Mouse (Mus musculus) colon, adult 2 months (tissue): ENCODE results near the gene Sco1. TPM values are rescaled to one million over a fixed set of nuclear protein-coding genes. Genes with fewer than 3 reads are reported as not detected.

ENCODE experiments used
- polyA plus RNA-seq: library from polyadenylated mRNA; depleted of rRNA; stranded (reverse); fragments of >200 nt; gene quantifications from 2 replicates; pipeline ENCODE4 v1.2.3, GENCODE M21; 2012; rRNA removed

Sco1 gene
- polyA plus RNA-seq = 9.7 and 11.0 TPM in 2 replicates

DNA sequence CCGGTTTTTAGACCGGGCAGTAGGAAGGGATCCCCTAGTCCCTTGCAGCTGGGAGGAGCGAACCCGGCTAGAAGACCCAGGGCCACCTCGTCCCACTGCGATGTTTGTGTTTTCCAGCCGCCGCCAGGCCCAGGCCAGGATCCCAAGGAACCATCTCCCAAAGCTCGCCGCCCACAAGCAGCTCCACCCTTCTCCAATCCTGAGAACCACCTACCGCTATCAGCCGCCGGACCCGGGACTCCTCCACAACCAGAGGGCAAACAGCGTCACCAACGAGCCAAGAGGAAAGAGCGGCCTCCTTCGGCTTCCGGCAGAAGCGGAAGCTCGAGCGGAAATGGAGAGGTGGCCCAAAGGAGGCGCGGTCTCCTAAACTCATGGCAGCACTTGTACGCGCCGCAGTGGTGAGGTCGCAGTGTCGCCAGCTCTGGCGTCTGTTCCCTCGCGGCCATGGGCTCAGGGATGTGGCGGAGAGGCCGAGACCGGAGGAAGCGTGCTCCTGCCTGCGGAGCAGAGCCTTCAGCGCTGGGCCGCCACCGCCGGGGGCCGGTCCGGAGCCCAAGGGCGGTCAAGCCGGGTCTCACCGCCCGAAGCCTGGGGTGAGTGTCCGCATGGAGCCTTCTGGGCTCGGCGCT, at the start of gene Sco1, which contains the start of gene Adprm:
Gene Sco1, plus strand, starts transcription at position 350 of the 632 bp plus-strand sequence.
Gene Adprm, minus strand, starts transcription at position 274 of the 632 bp plus-strand sequence.

DNA sequence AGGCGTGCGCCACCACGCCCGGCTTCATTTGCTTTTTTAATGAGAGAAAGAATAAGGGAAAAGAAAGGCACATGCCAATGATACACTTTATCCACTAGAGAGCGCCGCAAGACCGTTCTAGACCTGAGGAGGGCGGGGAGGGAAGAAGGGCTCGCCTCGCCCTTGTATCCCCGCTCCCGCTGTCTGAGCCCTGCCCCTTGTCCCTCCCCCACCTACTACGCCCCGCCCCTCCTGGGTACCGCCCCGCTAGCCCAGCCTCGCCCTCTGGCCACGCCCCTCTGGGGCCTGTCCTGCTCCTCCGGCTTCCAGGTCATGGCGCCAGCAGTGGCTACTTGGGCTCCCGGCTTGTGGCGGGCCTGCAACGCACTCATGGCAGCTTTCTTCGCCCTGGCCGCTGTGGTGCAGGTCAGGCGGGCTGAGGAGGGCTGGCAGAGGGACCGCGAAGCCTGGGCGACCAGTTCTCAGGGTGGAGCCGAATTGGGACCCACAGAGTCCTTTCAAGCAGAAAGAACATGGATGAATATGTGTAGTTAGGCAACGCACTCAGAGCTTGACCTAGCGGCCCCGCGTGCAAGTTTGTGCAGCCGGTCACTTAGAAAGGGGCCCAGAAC, 27.5 kb upstream of the Sco1 start, which contains the start of gene Tmem220:
Gene Tmem220, plus strand, starts transcription at position 288 of the 611 bp plus-strand sequence.

DNA sequence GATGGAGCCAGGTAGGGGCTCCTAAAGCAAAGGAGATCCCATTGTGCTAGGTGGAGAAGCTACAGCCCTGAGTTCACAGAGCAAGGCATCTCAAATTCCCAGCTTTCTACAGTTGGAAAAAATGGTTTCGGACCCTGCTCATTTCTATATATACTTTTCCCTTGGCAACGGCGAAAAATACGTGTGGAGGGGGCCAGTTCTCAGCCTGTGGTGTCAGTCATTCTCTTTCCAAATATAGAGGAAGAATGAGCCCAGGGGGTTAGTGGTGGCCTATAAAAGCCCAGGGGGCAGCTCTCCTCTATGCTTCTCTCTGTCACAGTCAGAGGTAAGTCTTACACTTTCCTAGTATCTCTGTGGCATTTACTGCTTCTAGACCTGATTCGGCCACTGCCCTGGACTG, 25.5 kb downstream of the Sco1 start, which contains the start of gene Myh3:
Gene Myh3, plus strand, starts transcription at position 301 of the 400 bp plus-strand sequence.

Other genes with a start within 250 kb of the Sco1 start
- gene Pirt, start 140.7 kb upstream of the Sco1 start, polyA plus RNA-seq = 2.0 and 2.5 TPM in 2 replicates
- 81.8 and 86.0 TPM in 2 replicates for gene Tmem238l, start 96.0 kb upstream of the Sco1 start, polyA plus RNA-seq
- 2.8 and 4.1 TPM in 2 replicates for gene Tmem220, start 27.5 kb upstream of the Sco1 start, polyA plus RNA-seq
- gene Adprm, start 76 bp upstream of the Sco1 start, polyA plus RNA-seq = 7.2 and 8.4 TPM in 2 replicates
- gene Myh3, start 25.6 kb downstream of the Sco1 start, polyA plus RNA-seq = 0.01 and 0.06 TPM in 2 replicates
- gene Myh2, start 118.4 kb downstream of the Sco1 start, polyA plus RNA-seq = 0.09 and 0.24 TPM in 2 replicates
- not detected in 2 replicates for gene Myh1, start 147.4 kb downstream of the Sco1 start, polyA plus RNA-seq
- not detected in 2 replicates for gene Myh4, start 185.4 kb downstream of the Sco1 start, polyA plus RNA-seq
- not detected in 2 replicates for gene Myh8, start 224.5 kb downstream of the Sco1 start, polyA plus RNA-seq